Mouse (Mus musculus) testis, adult 2 months (tissue): Measurements from ENCODE around the gene Gm20388.

ENCODE experiments used
- CTCF ChIP-seq: fragments of 200-500 bp; IDR thresholded peaks from 2 replicates; pipeline ENCODE4 v1.5.1; 2012; ENCODE audit warnings: low read depth, mild to moderate bottlenecking, inconsistent platforms, low read length, moderate library complexity; ENCODE audit not compliant: control insufficient read depth, insufficient read depth, insufficient replicate concordance
- POLR2A ChIP-seq: fragments of 200-500 bp; IDR thresholded peaks from 2 replicates; pipeline ENCODE4 v1.6.1; 2012; ENCODE audit warnings: low read depth, mild to moderate bottlenecking, inconsistent platforms, low read length, moderate library complexity; ENCODE audit not compliant: control insufficient read depth

DNA sequence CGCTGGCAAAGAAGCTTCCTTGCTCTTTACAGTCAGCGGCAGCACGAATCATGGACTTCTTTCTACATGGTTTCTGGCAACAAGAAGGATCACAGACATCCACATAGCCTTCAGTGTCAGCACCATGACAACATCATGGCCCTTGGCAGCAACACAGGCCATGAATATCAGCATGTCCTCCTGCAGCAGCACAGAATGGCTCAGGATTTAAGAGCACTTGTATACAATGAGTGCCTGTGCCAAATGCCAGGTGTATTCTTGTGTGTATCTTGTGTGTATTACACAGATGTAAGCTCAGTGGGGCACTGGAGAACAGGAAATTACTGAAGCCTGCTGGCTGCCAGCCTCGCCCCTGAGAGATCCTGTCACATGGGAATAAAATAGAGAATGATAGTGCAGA lies 4263.0 kb downstream of the Gm20388 start:
- TF ChIP-seq CTCF (no peak), POLR2A (no peak)
